In genomic region chr16:37539611-37540580, GRCm38 (mm10) we compare ENCODE assay signal across 8 mouse cellular contexts. TPM values are rescaled to one million over a fixed set of nuclear protein-coding genes. Genes with fewer than 3 reads are reported as not detected.
DNase-seq lines count a peak whose midpoint lies in the region; ATAC-seq and TF ChIP-seq lines count a peak whose summit lies in the region.

Gtf2e1 (minus strand) TSS chr16:37539789.
Rabl3 (plus strand) TSS chr16:37539885.

- peak within 1 kb of the TSS; percentile 88 for H3K9ac ChIP-seq in heart, embryonic 15.5 days
- H3K9ac ChIP-seq in liver, embryonic 14.5 days (replicated peaks) = peak within 1 kb of the TSS; percentile 93
- H3K9ac ChIP-seq in neural tube, embryonic 11.5 days (ENCODE audit: low read length) = peak within 1 kb of the TSS; percentile 91
- H3K9ac ChIP-seq in stomach, postnatal 0 days (ENCODE audit: low read length) = peak within 1 kb of the TSS; percentile 91

- peaks cover 34% of the 10 kb centered on the region for H3K36me3 ChIP-seq in forebrain, embryonic 10.5 days (replicated peaks)
- peaks cover 17% of the 10 kb centered on the region for H3K36me3 ChIP-seq in heart, embryonic 15.5 days
- H3K36me3 ChIP-seq in liver, embryonic 14.5 days (replicated peaks; ENCODE audit: control insufficient read depth, insufficient read depth, low read depth) = peaks cover 4% of the 10 kb centered on the region; the same call in 1 of the 2 replicates
- no peaks in the 10 kb centered on the region; the same call in none of the 2 replicates for H3K36me3 ChIP-seq in neural tube, embryonic 11.5 days (ENCODE audit: control insufficient read depth, insufficient read depth, low read length)
- H3K36me3 ChIP-seq in stomach, postnatal 0 days (ENCODE audit: control insufficient read depth, insufficient read depth, low read length) = peaks cover 6% of the 10 kb centered on the region; the same call in 1 of the 2 replicates

- H3K4me3 ChIP-seq in forebrain, embryonic 10.5 days = peak within 1 kb of the TSS; percentile 89
- peak within 1 kb of the TSS; percentile 96 for H3K4me3 ChIP-seq in heart, embryonic 15.5 days
- H3K4me3 ChIP-seq in liver, embryonic 14.5 days (ENCODE audit: insufficient read depth in 1 of 2, low read depth in 2 of 2, low read length in 2 of 2) = peak within 1 kb of the TSS; percentile 85 to 97
- H3K4me3 ChIP-seq in neural tube, embryonic 11.5 days (ENCODE audit: low read depth, low read length) = peak within 1 kb of the TSS; percentile 74
- peak within 1 kb of the TSS; percentile 78 for H3K4me3 ChIP-seq in stomach, postnatal 0 days (ENCODE audit: low read depth, low read length)

- DNase-seq in CD8-positive naive resting alpha-beta T cell, adult 2 months (ENCODE audit: low read depth in 2 of 2, low spot score in 2 of 2) = peak; percentile 92 to 96
- DNase-seq in c-Kit-positive CD71-negative TER-119-negative erythroid progenitor cells, embryonic 14.5 days (ENCODE audit: low read depth) = peak; percentile 95
- DNase-seq in forebrain, embryonic 10.5 days (ENCODE audit: extremely low spot score, low spot score) = peak; percentile 97
- DNase-seq in kidney, postnatal 25 days = peak; percentile 98 to 99
- DNase-seq in liver, embryonic 14.5 days (ENCODE audit: low read depth in 3 of 3, low spot score in 3 of 3) = peak; percentile 97 to 98 (median 98)
- DNase-seq in neural tube, embryonic 11.5 days (ENCODE audit: low spot score) = peak; percentile 97
- peak; percentile 98 for DNase-seq in stomach, postnatal 0 days (ENCODE audit: low spot score)

- H3K27ac ChIP-seq in forebrain, embryonic 10.5 days = peak within 1 kb of the TSS; percentile 96
- H3K27ac ChIP-seq in heart, embryonic 15.5 days = peak within 1 kb of the TSS; percentile 94
- H3K27ac ChIP-seq in liver, embryonic 14.5 days = peak within 1 kb of the TSS; percentile 69
- H3K27ac ChIP-seq in neural tube, embryonic 11.5 days (ENCODE audit: low read depth, low read length) = peak within 1 kb of the TSS; percentile 42
- H3K27ac ChIP-seq in stomach, postnatal 0 days (replicated peaks) = peak within 1 kb of the TSS; percentile 87

- peaks cover 27% of the 10 kb centered on the region for H3K4me1 ChIP-seq in forebrain, embryonic 10.5 days
- H3K4me1 ChIP-seq in heart, embryonic 15.5 days (replicated peaks) = peaks cover 20% of the 10 kb centered on the region
- peaks cover 5 to 16% of the 10 kb centered on the region in 2 experiments for H3K4me1 ChIP-seq in liver, embryonic 14.5 days (replicated peaks; ENCODE audit: control insufficient read depth in 2 of 2, insufficient read depth in 2 of 2, low read length in 1 of 2)
- H3K4me1 ChIP-seq in neural tube, embryonic 11.5 days (ENCODE audit: control insufficient read depth, insufficient read depth, low read length) = peaks cover 6% of the 10 kb centered on the region
- no peaks in the 10 kb centered on the region for H3K4me1 ChIP-seq in stomach, postnatal 0 days (replicated peaks; ENCODE audit: control insufficient read depth, insufficient read depth)

- peak within 1 kb of the TSS; percentile 83 for H3K4me2 ChIP-seq in heart, embryonic 15.5 days
- H3K4me2 ChIP-seq in liver, embryonic 14.5 days (ENCODE audit: low read depth) = peak within 1 kb of the TSS; percentile 98
- peak within 1 kb of the TSS; percentile 68 for H3K4me2 ChIP-seq in neural tube, embryonic 11.5 days (ENCODE audit: low read depth)
- peak within 1 kb of the TSS; percentile 90 for H3K4me2 ChIP-seq in stomach, postnatal 0 days (replicated peaks; ENCODE audit: low read depth)

- WGBS in forebrain, embryonic 10.5 days = 2% methylated on average over 41 of the region's 41 CpGs
- 2% methylated on average over 41 of the region's 41 CpGs for WGBS in heart, embryonic 15.5 days
- WGBS in liver, embryonic 14.5 days (ENCODE audit: insufficient replicate concordance) = 1% methylated on average over 41 of the region's 41 CpGs
- WGBS in neural tube, embryonic 11.5 days = 2% methylated on average over 41 of the region's 41 CpGs
- WGBS in stomach, postnatal 0 days = 2% methylated on average over 41 of the region's 41 CpGs

- ATAC-seq in heart, embryonic 15.5 days (replicated peaks; ENCODE audit: insufficient number of reproducible peaks, insufficient read depth, low FRiP score, low read depth) = peak; percentile 99
- ATAC-seq in liver, embryonic 14.5 days (ENCODE audit: insufficient read depth) = peak; percentile 99
- ATAC-seq in neural tube, embryonic 11.5 days (ENCODE audit: insufficient read depth, low FRiP score, low TSS enrichment) = peak; percentile 98
- peak; percentile 100 for ATAC-seq in stomach, postnatal 0 days (ENCODE audit: low FRiP score, low TSS enrichment)

- TF ChIP-seq CTCF in liver, embryonic 14.5 days (IDR thresholded peaks at IDR 0.05; ENCODE audit: low read depth) = no peak
- TF ChIP-seq CTCF in stomach, postnatal 0 days (IDR thresholded peaks at IDR 0.05; ENCODE audit: low read depth) = no peak; the same call in 1 of the 2 replicates

- TF ChIP-seq EP300 in liver, embryonic 14.5 days (IDR thresholded peaks at IDR 0.05; ENCODE audit: low read depth) = no peak
- no peak for TF ChIP-seq EP300 in stomach, postnatal 0 days (optimal IDR thresholded peaks at IDR 0.05)

- no peaks in the 10 kb centered on the region for H3K9me3 ChIP-seq in forebrain, embryonic 10.5 days
- no peaks in the 10 kb centered on the region for H3K9me3 ChIP-seq in heart, embryonic 15.5 days (replicated peaks)
- H3K9me3 ChIP-seq in liver, embryonic 14.5 days (ENCODE audit: control insufficient read depth, low read length) = no peaks in the 10 kb centered on the region
- no peaks in the 10 kb centered on the region for H3K9me3 ChIP-seq in neural tube, embryonic 11.5 days (ENCODE audit: control insufficient read depth, low read length)
- no peaks in the 10 kb centered on the region for H3K9me3 ChIP-seq in stomach, postnatal 0 days (ENCODE audit: control insufficient read depth, low read length)

- H3K27me3 ChIP-seq in forebrain, embryonic 10.5 days (ENCODE audit: poor library complexity, severe bottlenecking) = no peaks in the 10 kb centered on the region
- H3K27me3 ChIP-seq in heart, embryonic 15.5 days = no peaks in the 10 kb centered on the region
- no peaks in the 10 kb centered on the region for H3K27me3 ChIP-seq in liver, embryonic 14.5 days (ENCODE audit: control insufficient read depth, insufficient read depth, low read length)
- no peaks in the 10 kb centered on the region for H3K27me3 ChIP-seq in neural tube, embryonic 11.5 days (ENCODE audit: control insufficient read depth, insufficient read depth, low read length)
- no peaks in the 10 kb centered on the region for H3K27me3 ChIP-seq in stomach, postnatal 0 days (ENCODE audit: control insufficient read depth, insufficient read depth, low read length)

RNA-seq across cellular contexts. Expression of gene Gtf2e1, which starts in this region (rescaled TPM):
- 50.8 and 53.2 TPM in 2 replicates for polyA plus RNA-seq in forebrain, embryonic 10.5 days (2016; fragmentation: Nextera tagmentation; extraction: Ambion mirVana)
- 17.8 and 18.9 TPM in 2 replicates for polyA plus RNA-seq in heart, embryonic 15.5 days (2015; fragmentation: Nextera tagmentation; extraction: Ambion mirVana)
- 4.3 and 6.6 TPM in 2 replicates for polyA plus RNA-seq in liver, embryonic 14.5 days (2012; rRNA removed)
- 8.6 and 9.7 TPM in 2 replicates for polyA plus RNA-seq in liver, embryonic 14.5 days (2014; fragmentation: Nextera tagmentation; extraction: Ambion mirVana)
- polyA plus RNA-seq in neural tube, embryonic 11.5 days (2014; fragmentation: Nextera tagmentation; extraction: Ambion mirVana) = 47.3 and 55.3 TPM in 2 replicates
- 9.2 and 9.5 TPM in 2 replicates for polyA plus RNA-seq in stomach, postnatal 0 days (2015; fragmentation: Nextera tagmentation; extraction: Ambion mirVana)

RNA-seq across cellular contexts. Expression of gene Rabl3, which starts in this region (rescaled TPM):
- 42.6 and 44.9 TPM in 2 replicates for polyA plus RNA-seq in forebrain, embryonic 10.5 days (2016; fragmentation: Nextera tagmentation; extraction: Ambion mirVana)
- 19.1 and 21.8 TPM in 2 replicates for polyA plus RNA-seq in heart, embryonic 15.5 days (2015; fragmentation: Nextera tagmentation; extraction: Ambion mirVana)
- polyA plus RNA-seq in liver, embryonic 14.5 days (2012; rRNA removed) = 3.8 TPM in 2 replicates
- 14.0 and 15.4 TPM in 2 replicates for polyA plus RNA-seq in liver, embryonic 14.5 days (2014; fragmentation: Nextera tagmentation; extraction: Ambion mirVana)
- polyA plus RNA-seq in neural tube, embryonic 11.5 days (2014; fragmentation: Nextera tagmentation; extraction: Ambion mirVana) = 39.6 and 40.7 TPM in 2 replicates
- 13.2 and 13.5 TPM in 2 replicates for polyA plus RNA-seq in stomach, postnatal 0 days (2015; fragmentation: Nextera tagmentation; extraction: Ambion mirVana)

Comparison
In these comparisons a context has a peak if more than half of its experiments do, and no peak if none do; other contexts are left out.
1. Peak in every context shown above with its lines: DNase-seq, ATAC-seq, H3K4me3 ChIP-seq and H3K27ac ChIP-seq.
2. H3K27ac ChIP-seq: peak in every context shown above with its lines; median percentile 96 in forebrain, embryonic 10.5 days; 94 in heart, embryonic 15.5 days; 87 in stomach, postnatal 0 days; 69 in liver, embryonic 14.5 days; 42 in neural tube, embryonic 11.5 days.